Mouse (Mus musculus) olfactory bulb, adult 2 months (tissue): ENCODE measurements around the gene Mrnip.

Source experiments
- CTCF ChIP-seq: fragments of 200-500 bp; IDR thresholded peaks from 2 replicates; pipeline ENCODE4 v1.5.1; 2012; ENCODE audit warnings: low read depth, mild to moderate bottlenecking, low read length, moderate library complexity; ENCODE audit not compliant: insufficient read depth
- POLR2A ChIP-seq: fragments of 200-500 bp; IDR thresholded peaks from 2 replicates; pipeline ENCODE4 v1.6.1; 2012; ENCODE audit warnings: mild to moderate bottlenecking, low read depth, low read length, moderate library complexity; ENCODE audit not compliant: insufficient read depth

GRCm38 (mm10) chr11:50201590-50201989 is 27.3 kb downstream of the Mrnip start:
- no peak for TF ChIP-seq POLR2A
- TF ChIP-seq CTCF, result no peak
